ENCODE assay signal across 27 mouse cellular contexts in genomic region chr17:62230939-62231338, GRCm38 (mm10).
"Had no signal": no experiment of that assay in that cellular context is flagged by ENCODE, and none has a peak within 500 bp of the region (broad histone marks: within the 10 kb centered on the region; RNA-seq: fewer than 3 reads in every experiment).

No protein-coding gene starts in this region.

- ATAC-seq: forebrain, postnatal 0 days; hindbrain, postnatal 0 days; intestine, embryonic 16.5 days; liver, embryonic 12.5 days had no signal

- H3K27ac ChIP-seq: heart, adult 2 months; heart, embryonic 13.5 days; heart, embryonic 15.5 days; hindbrain, embryonic 13.5 days; hindbrain, embryonic 15.5 days; hindbrain, postnatal 0 days; kidney, embryonic 15.5 days; kidney, postnatal 0 days; limb, embryonic 13.5 days; limb, embryonic 15.5 days; liver, embryonic 12.5 days; liver, embryonic 14.5 days had no signal

- H3K4me3 ChIP-seq: heart, adult 2 months; heart, embryonic 13.5 days; heart, embryonic 15.5 days; hindbrain, embryonic 13.5 days; hindbrain, embryonic 15.5 days; kidney, embryonic 15.5 days; limb, embryonic 13.5 days; limb, embryonic 15.5 days; liver, embryonic 12.5 days had no signal

- DNase-seq: forebrain, postnatal 0 days; gastrocnemius, postnatal 14 days; gastrocnemius, postnatal 36 days; heart, adult 11 months; heart, adult 2 months; heart, postnatal 14 days; heart, postnatal 36 days; kidney, adult 11 months; kidney, adult 2 months; kidney, adult 9 months; kidney, postnatal 14 days; kidney, postnatal 36 days; layer of hippocampus, adult 9-11 months; layer of hippocampus, postnatal 36 days; left cerebral cortex, postnatal 4 days had no signal
